Comparison of ENCODE assay signal across 8 mouse cellular contexts in genomic region chr9:118928007-118928406, GRCm38 (mm10). TPM values are rescaled to one million over a fixed set of nuclear protein-coding genes. Genes with fewer than 3 reads are reported as not detected.
DNase-seq lines count a peak whose midpoint lies in the region; ATAC-seq and TF ChIP-seq lines count a peak whose summit lies in the region.
"Had no signal": no experiment of that assay in that cellular context is flagged by ENCODE, and none has a peak within 500 bp of the region (broad histone marks: within the 10 kb centered on the region; RNA-seq: fewer than 3 reads in every experiment).

No protein-coding gene starts in this region.

- WGBS in lung, adult 2 months = 57% methylated on average over 2 of the region's 2 CpGs
- WGBS in forebrain, postnatal 0 days = 66% methylated on average over 2 of the region's 2 CpGs
- 50% methylated on average over 2 of the region's 2 CpGs for WGBS in limb, embryonic 13.5 days
- 56% methylated on average over 2 of the region's 2 CpGs for WGBS in olfactory bulb, adult 2 months

- peaks cover 3% of the 10 kb centered on the region; the same call in 1 of the 2 replicates for H3K4me1 ChIP-seq in lung, adult 2 months (ENCODE audit: control insufficient read depth, insufficient read depth, low read length)
- peaks cover 11% of the 10 kb centered on the region for H3K4me1 ChIP-seq in forebrain, postnatal 0 days (ENCODE audit: insufficient read depth)
- H3K4me1 ChIP-seq in limb, embryonic 13.5 days = peaks cover 54% of the 10 kb centered on the region
- peaks cover 31% of the 10 kb centered on the region for H3K4me1 ChIP-seq in olfactory bulb, adult 2 months (ENCODE audit: control insufficient read depth, insufficient read depth, low read length)

- 0 out of 2 replicates have a peak, but pooled peaks have one; percentile 13 for TF ChIP-seq POLR2A in lung, adult 2 months (IDR thresholded peaks at IDR 0.05; ENCODE audit: borderline replicate concordance, extremely low read depth, low read depth, low read length)
- no peak for TF ChIP-seq POLR2A in olfactory bulb, adult 2 months (IDR thresholded peaks at IDR 0.05; ENCODE audit: insufficient read depth, low read depth, low read length)

- no peaks in the 10 kb centered on the region for H3K27me3 ChIP-seq in forebrain, postnatal 0 days (ENCODE audit: insufficient read depth, low read length)
- H3K27me3 ChIP-seq in limb, embryonic 13.5 days = no peaks in the 10 kb centered on the region

- ATAC-seq in forebrain, postnatal 0 days = no peak
- no peak for ATAC-seq in limb, embryonic 13.5 days (ENCODE audit: low FRiP score, low read depth)

- no peak overlapping the region for H3K27ac ChIP-seq in forebrain, postnatal 0 days (ENCODE audit: low read depth, low read length)
- H3K27ac ChIP-seq in limb, embryonic 13.5 days = no peak overlapping the region
- H3K27ac ChIP-seq in olfactory bulb, adult 2 months (ENCODE audit: insufficient read depth, low read depth, low read length) = peak overlapping the region; percentile 78

- H3K9ac ChIP-seq in forebrain, postnatal 0 days = peak overlapping the region; percentile 80; the same call in 1 of the 2 replicates
- peak overlapping the region; percentile 90 for H3K9ac ChIP-seq in limb, embryonic 13.5 days

- H3K9me3 ChIP-seq in forebrain, postnatal 0 days (ENCODE audit: low read length) = no peaks in the 10 kb centered on the region
- H3K9me3 ChIP-seq in limb, embryonic 13.5 days = no peaks in the 10 kb centered on the region

- DNase-seq in lung, adult 2 months = no peak
- no peak for DNase-seq in lung, adult 18-20 months
- DNase-seq in forebrain, postnatal 0 days = no peak
- no peak for DNase-seq in MN1 (ENCODE audit: low spot score)
- no peak for DNase-seq in gastrocnemius, adult 8-10 months (ENCODE audit: low spot score in 2 of 2)
- DNase-seq: cerebellum, adult 2 months had no signal

- H3K4me2 ChIP-seq in forebrain, postnatal 0 days (ENCODE audit: low read depth) = peak overlapping the region; percentile 90
- H3K4me2 ChIP-seq in limb, embryonic 13.5 days (replicated peaks) = peak overlapping the region; percentile 98

- peak overlapping the region; percentile 88 for H3K4me3 ChIP-seq in lung, adult 2 months (replicated peaks; ENCODE audit: extremely low read depth, low read depth, low read length)
- H3K4me3 ChIP-seq in forebrain, postnatal 0 days (ENCODE audit: low read depth, low read length) = no peak overlapping the region
- H3K4me3 ChIP-seq in limb, embryonic 13.5 days = peak overlapping the region; percentile 88
- peak overlapping the region; percentile 93 for H3K4me3 ChIP-seq in olfactory bulb, adult 2 months (ENCODE audit: insufficient read depth, low read depth, low read length)

- TF ChIP-seq CTCF in lung, adult 2 months (IDR thresholded peaks at IDR 0.05; ENCODE audit: insufficient read depth, low read length) = no peak
- no peak for TF ChIP-seq CTCF in forebrain, postnatal 0 days (IDR thresholded peaks at IDR 0.05; ENCODE audit: low read depth)
- no peak for TF ChIP-seq CTCF in olfactory bulb, adult 2 months (IDR thresholded peaks at IDR 0.05; ENCODE audit: insufficient read depth, low read depth, low read length)

- H3K36me3 ChIP-seq in forebrain, postnatal 0 days (ENCODE audit: insufficient read depth) = no peaks in the 10 kb centered on the region
- H3K36me3 ChIP-seq in limb, embryonic 13.5 days = peaks cover 9% of the 10 kb centered on the region

RNA-seq across cellular contexts. Expression of gene Ctdspl, which starts 1.8 kb away (rescaled TPM):
- polyA plus RNA-seq in lung, adult 2 months (2012; rRNA removed) = 70.4 and 83.4 TPM in 2 replicates
- 7.8 and 7.9 TPM in 2 replicates for total RNA-seq in forebrain, postnatal 0 days (2014; rRNA removed)
- polyA plus RNA-seq in forebrain, postnatal 0 days (2015; fragmentation: Nextera tagmentation; extraction: Ambion mirVana) = 1.9 and 4.6 TPM in 2 replicates
- 23.4 and 24.8 TPM in 2 replicates for polyA plus RNA-seq in limb, embryonic 13.5 days (2015; fragmentation: Nextera tagmentation; extraction: Ambion mirVana)
- not detected in 2 replicates for polyA plus RNA-seq in olfactory bulb, adult 2 months (2012; ENCODE audit: insufficient read depth, insufficient read length, low replicate concordance, missing spikeins)
- total RNA-seq in gastrocnemius, adult 8-10 months (2022) = 1 to 10 TPM; 2.0 to 4.7 (median 3.1) TPM
